Mouse (Mus musculus) hindbrain, embryonic 16.5 days (tissue): ENCODE results near the gene Spint5. TPM values are rescaled to one million over a fixed set of nuclear protein-coding genes. Genes with fewer than 3 reads are reported as not detected.

Source experiments
- ATAC-seq: fragments of 200-750 bp; cut with Nextera tagmentation; 2 replicates; pipeline ENCODE4 v1.8.0; 2017; ENCODE audit warnings: moderate TSS enrichment, moderate library complexity
- H3K27ac ChIP-seq: fragments of 300-500 bp; sonication (generic); 2 replicates; pipeline ENCODE4 v1.5.1; 2014; ENCODE audit warnings: low read depth, mild to moderate bottlenecking, control low read depth, low read length, moderate library complexity
- H3K27me3 ChIP-seq: fragments of 300-500 bp; sonication (generic); replicated peaks from 2 replicates; pipeline ENCODE4 v1.6.1; 2014; ENCODE audit warnings: low read length; ENCODE audit not compliant: control insufficient read depth, insufficient read depth
- H3K36me3 ChIP-seq: fragments of 300-500 bp; sonication (generic); 2 replicates; pipeline ENCODE4 v1.6.1; 2014; ENCODE audit warnings: mild to moderate bottlenecking, low read length, moderate library complexity, mixed read lengths; ENCODE audit not compliant: control insufficient read depth, insufficient read depth
- H3K4me1 ChIP-seq: fragments of 300-500 bp; sonication (generic); 2 replicates; pipeline ENCODE4 v1.6.1; 2014; ENCODE audit warnings: low read depth, low read length; ENCODE audit not compliant: control insufficient read depth, insufficient read depth
- H3K4me2 ChIP-seq: fragments of 300-500 bp; sonication (generic); 2 replicates; pipeline ENCODE4 v1.6.1; 2014; ENCODE audit warnings: mild to moderate bottlenecking, low read length, control low read depth, moderate library complexity
- H3K4me3 ChIP-seq: fragments of 300-500 bp; sonication (generic); 2 replicates; pipeline ENCODE4 v1.5.1; 2014; ENCODE audit warnings: mild to moderate bottlenecking, low read length, control low read depth, moderate library complexity
- H3K9ac ChIP-seq: fragments of 300-500 bp; sonication (generic); 2 replicates; pipeline ENCODE4 v1.6.1; 2014; ENCODE audit warnings: low read depth, mild to moderate bottlenecking, control low read depth, low read length, moderate library complexity
- H3K9me3 ChIP-seq: fragments of 300-500 bp; sonication (generic); 2 replicates; pipeline ENCODE4 v1.6.1; 2014; ENCODE audit warnings: mild to moderate bottlenecking, low read length, moderate library complexity; ENCODE audit not compliant: control insufficient read depth
- WGBS: fragments of 180-500 bp; shearing (Covaris S2); extraction: QIAGEN DNeasy Blood & Tissue Kit; methylation state at CpG from one replicate; pipeline ENCODE4 v1.1.7; 2014; 5-methylcytosine and 5-hydroxymethylcytosine counted together
- polyA plus RNA-seq: library from polyadenylated mRNA; unstranded; fragments of >200 nt; fragmentation: Nextera tagmentation; extraction: Ambion mirVana; gene quantifications from 2 replicates; pipeline ENCODE4 v1.2.1, GENCODE M21; 2015

Gene Spint5
- polyA plus RNA-seq, 1 experiment from 2014 or later: not detected

DNA sequence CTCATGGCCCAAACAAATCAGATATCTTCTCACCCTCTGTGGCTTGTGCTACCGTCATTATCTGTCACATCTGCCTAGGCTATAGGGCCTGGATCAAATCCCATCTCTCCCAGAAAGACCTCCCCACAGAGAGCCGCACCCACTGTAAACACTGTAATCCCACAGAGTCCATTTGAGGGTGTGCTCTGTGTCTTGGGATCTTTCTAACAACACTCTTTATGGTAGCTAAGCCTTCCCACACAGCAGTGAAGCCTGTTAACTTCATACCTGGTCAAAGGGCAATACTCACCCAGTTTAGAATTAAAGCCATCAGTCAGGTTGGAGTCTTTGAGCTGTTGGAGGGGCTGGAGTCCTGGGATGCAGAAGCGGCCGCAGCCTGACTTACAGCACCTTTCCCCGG is 16.6 kb downstream of the Spint5 start:
- no peak overlapping the region for H3K4me2 ChIP-seq
- no peak overlapping the region for H3K9ac ChIP-seq
- no peak for ATAC-seq
- no peaks in the 10 kb centered on the region for H3K4me1 ChIP-seq
- H3K27ac ChIP-seq: no peak overlapping the region
- no peaks in the 10 kb centered on the region for H3K27me3 ChIP-seq
- no peak overlapping the region for H3K4me3 ChIP-seq
- WGBS: 77% methylated on average over 5 of the region's 5 CpGs
- H3K9me3 ChIP-seq: no peaks in the 10 kb centered on the region
- no peaks in the 10 kb centered on the region for H3K36me3 ChIP-seq

DNA sequence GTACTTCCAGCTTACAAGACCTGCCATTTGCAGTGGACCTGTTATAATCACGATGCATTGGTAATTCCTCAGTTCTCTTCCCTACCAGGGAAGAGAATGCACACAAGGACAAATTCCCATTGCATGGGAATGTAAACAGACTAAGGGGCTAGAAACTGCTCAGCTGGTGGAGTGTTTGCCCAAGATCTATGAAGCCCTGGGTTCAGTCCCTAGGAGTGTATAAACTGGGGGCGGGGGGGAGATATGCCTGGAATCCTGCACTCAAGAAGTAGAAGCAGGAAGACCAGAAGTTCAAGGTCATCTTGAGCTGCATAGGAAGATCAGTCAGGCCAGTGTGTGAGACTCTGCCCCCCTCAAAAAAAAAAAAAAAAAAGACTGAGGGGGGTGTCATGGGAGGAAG is 18.2 kb downstream of the Spint5 start:
- H3K4me1 ChIP-seq: no peaks in the 10 kb centered on the region
- no peak overlapping the region for H3K4me2 ChIP-seq
- WGBS: 92% methylated on average over 2 of the region's 2 CpGs
- no peaks in the 10 kb centered on the region for H3K9me3 ChIP-seq
- H3K27ac ChIP-seq: no peak overlapping the region
- H3K36me3 ChIP-seq: no peaks in the 10 kb centered on the region
- H3K27me3 ChIP-seq: no peaks in the 10 kb centered on the region
- no peak overlapping the region for H3K9ac ChIP-seq
- no peak for ATAC-seq
- H3K4me3 ChIP-seq: no peak overlapping the region

DNA sequence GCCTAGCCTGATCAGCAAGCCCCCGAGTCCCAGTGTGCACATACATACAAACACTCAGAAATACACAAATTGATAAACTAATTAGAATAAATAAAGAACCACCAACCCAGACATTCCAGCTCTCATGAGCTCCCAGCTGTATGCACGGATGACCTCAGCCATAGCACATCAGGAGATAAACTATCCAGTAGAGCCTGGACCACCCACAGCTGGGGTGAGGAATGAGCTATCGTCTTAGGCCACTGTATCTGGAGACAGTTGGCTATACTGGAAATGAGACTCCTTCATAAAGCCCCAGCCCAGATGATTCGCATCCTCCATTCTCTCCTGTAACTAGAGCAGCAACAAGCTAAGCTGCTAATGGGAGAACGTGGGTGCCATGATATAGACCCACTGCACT is 19.7 kb downstream of the Spint5 start:
- Histone ChIP-seq H3K9me3 (no peaks in the 10 kb centered on the region), H3K9ac (no peak overlapping the region), H3K4me3 (no peak overlapping the region), H3K36me3 (no peaks in the 10 kb centered on the region), H3K4me2 (no peak overlapping the region), H3K27ac (no peak overlapping the region), H3K27me3 (no peaks in the 10 kb centered on the region), H3K4me1 (no peaks in the 10 kb centered on the region)
- WGBS: 86% methylated on average over 5 of the region's 5 CpGs
- ATAC-seq: no peak

DNA sequence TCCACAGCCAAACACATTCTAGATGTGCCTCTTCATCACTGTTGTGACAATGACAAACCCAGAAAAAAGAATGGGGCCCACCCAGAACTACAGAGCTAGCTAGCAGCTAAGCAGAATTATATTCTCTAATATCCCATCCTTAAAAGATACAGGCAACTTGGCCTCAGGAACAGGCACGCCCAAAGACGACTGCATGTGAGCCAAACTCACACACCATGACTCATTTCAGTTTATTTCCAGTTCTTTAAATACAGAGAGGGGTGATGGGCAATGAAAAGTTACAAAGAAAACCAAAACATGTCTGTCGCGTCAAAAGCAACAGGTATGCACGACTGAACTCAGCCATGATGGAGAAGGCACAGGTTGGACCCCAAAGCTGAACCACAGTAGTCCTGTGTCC is 20.3 kb downstream of the Spint5 start:
- H3K27ac ChIP-seq: no peak overlapping the region
- no peak overlapping the region for H3K9ac ChIP-seq
- H3K4me3 ChIP-seq: no peak overlapping the region
- ATAC-seq: no peak
- WGBS: 93% methylated on average over 5 of the region's 5 CpGs
- H3K27me3 ChIP-seq: no peaks in the 10 kb centered on the region
- H3K4me2 ChIP-seq: no peak overlapping the region
- H3K9me3 ChIP-seq: no peaks in the 10 kb centered on the region
- no peaks in the 10 kb centered on the region for H3K36me3 ChIP-seq
- no peaks in the 10 kb centered on the region for H3K4me1 ChIP-seq

DNA sequence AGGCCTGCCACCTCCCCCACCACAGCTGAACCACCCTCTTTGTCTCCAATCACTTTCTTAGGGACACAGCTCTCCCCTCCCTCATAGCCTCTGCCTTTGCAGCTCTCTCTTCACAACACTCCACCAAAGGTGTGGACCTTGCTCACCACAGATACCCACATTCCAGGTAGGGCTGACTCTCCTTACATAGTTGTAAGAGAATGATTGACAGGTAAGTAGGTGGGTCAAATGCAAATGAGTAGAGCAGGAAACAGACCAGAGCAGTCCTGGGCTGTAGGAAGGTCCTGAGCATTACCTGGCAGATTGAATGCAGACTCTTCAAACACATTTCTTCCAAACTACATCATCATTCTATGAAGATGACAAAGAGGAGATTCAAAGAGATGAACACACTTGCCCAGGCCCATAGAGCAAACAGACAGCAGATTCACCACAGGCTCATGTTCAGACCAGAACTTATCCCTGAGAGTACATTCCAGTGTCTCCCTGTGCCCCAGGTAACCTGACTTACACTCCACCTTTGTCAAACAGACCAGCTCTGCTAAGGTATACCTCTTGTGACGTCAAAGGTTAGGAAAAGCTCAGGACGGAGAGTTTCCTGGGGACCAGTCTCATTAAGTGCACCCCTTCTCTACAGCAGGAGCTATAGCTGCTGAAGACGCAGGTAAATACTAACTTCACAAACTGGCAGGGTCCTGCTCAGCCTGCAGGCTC is 22.4 kb downstream of the Spint5 start:
- no peaks in the 10 kb centered on the region for H3K36me3 ChIP-seq
- no peaks in the 10 kb centered on the region for H3K4me1 ChIP-seq
- no peak overlapping the region for H3K4me3 ChIP-seq
- H3K4me2 ChIP-seq: no peak overlapping the region
- no peak for ATAC-seq
- 73% methylated on average over 3 of the region's 3 CpGs for WGBS
- H3K27ac ChIP-seq: no peak overlapping the region
- no peak overlapping the region for H3K9ac ChIP-seq
- no peaks in the 10 kb centered on the region for H3K9me3 ChIP-seq
- H3K27me3 ChIP-seq: no peaks in the 10 kb centered on the region

DNA sequence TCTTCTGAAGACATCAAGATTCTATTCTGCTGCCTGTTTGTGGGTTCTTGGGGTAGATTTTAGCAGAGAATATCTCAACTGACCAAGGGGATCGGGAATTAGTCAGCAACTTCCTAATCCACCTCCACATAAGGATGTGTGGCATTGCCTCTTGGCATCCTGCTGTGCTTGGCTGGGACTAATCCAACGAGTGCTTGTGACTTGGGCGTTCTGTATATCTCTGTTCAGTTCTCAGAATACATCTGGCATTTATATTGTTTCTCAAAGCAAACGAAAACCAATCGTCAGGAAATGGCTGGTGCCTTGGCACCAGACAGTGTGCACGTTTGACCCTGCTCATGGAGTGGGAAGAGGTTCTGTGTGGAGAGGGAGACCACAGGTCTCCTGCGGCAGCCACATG is 24.8 kb downstream of the Spint5 start:
- 60% methylated on average over 7 of the region's 7 CpGs for WGBS
- Histone ChIP-seq H3K9ac (no peak overlapping the region), H3K27me3 (no peaks in the 10 kb centered on the region), H3K9me3 (no peaks in the 10 kb centered on the region), H3K36me3 (no peaks in the 10 kb centered on the region), H3K4me3 (no peak overlapping the region), H3K4me1 (peaks cover 1% of the 10 kb centered on the region), H3K27ac (no peak overlapping the region), H3K4me2 (no peak overlapping the region)
- no peak for ATAC-seq

DNA sequence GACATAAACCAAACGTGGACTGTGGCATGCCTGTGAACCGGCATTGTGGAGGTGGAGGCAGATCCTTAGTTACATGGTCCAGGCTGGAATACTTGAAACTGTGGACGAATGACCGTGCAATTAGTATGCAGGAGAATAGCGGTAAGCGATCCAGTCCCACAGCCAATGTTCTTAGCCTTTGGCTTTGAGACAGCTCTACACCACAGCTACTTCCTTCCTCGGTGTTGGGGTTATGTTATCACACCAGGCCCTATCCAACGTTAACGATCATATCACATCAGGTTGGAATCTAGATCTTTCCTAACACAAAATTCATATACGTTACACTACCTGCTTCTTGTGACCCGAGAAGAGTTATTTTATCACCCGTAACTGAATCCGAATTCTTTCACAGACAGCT is 29.9 kb downstream of the Spint5 start:
- Histone ChIP-seq H3K9ac (no peak overlapping the region; the same call in 1 of the 2 replicates), H3K27me3 (no peaks in the 10 kb centered on the region), H3K4me2 (peak overlapping the region; percentile 88), H3K9me3 (no peaks in the 10 kb centered on the region), H3K27ac (no peak overlapping the region), H3K4me1 (peaks cover 20% of the 10 kb centered on the region), H3K4me3 (peak overlapping the region; percentile 97), H3K36me3 (peaks cover 4% of the 10 kb centered on the region; the same call in 1 of the 2 replicates)
- 72% methylated on average over 13 of the region's 13 CpGs for WGBS
- ATAC-seq: no peak

DNA sequence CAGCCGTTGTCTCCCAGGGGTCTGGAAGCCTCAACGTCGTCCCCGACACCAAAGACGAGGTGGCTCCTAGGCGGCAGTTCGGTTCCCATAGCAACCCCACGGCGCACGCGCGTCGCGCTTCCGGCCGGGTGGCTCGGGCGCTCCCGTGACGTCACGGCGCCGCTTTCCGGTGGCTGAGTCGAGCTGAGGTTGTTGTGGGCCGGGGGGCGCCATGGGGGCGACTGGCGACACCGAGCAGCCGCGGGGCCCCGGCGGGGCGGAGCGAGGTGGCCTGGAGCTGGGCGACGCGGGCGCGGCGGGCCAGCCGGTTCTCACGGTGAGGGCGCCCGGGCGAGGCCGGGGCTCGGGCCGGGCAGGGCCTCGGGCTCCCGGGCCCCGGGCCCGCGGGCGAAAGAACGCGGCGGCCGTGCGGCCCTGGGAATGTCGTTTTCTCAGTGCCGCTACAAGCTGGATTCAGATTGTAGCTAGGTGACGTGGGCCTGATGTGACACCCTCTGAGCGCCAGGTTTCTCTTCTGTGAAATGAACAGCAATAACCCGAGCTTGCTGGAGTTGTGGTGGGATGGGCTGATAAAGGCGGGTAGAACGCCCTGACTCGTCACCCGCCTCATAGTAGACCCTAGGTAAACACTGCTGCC is 30.9 kb downstream of the Spint5 start, which contains the start of the genes Wfdc3 and Dnttip1:
Wfdc3 (minus strand) TSS at position 89 of the 637 bp plus-strand sequence.
Dnttip1 (plus strand) TSS at position 141 of the 637 bp plus-strand sequence.
- ATAC-seq: peak; percentile 93
- Histone ChIP-seq H3K27me3 (no peaks in the 10 kb centered on the region), H3K4me2 (peak within 1 kb of the TSS; percentile 92), H3K4me3 (peak within 1 kb of the TSS; percentile 97), H3K36me3 (peaks cover 4% of the 10 kb centered on the region; the same call in 1 of the 2 replicates), H3K4me1 (peaks cover 20% of the 10 kb centered on the region), H3K27ac (peak within 1 kb of the TSS; percentile 81), H3K9ac (peak within 1 kb of the TSS; percentile 96), H3K9me3 (no peaks in the 10 kb centered on the region)
- under 1% methylated on average over 65 of the region's 70 CpGs for WGBS

DNA sequence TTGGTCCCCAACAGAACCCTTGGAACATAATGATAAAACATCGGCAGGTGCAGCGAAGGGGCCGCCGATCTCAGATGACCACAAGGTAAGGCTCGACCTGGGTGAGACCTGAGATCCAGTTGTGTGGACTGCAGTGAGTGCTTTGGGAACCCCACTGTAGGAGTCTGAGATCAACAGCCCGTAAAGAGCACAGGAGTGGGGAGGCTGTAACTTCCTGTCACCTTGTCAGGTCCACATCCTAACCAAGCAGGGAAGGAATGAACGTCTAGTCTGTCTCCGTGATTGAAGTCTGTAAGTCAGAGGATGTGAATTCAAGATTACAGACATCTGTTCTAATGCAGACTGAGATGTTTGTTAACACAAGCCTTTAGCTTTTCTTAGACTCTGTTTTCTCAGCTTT is 31.6 kb downstream of the Spint5 start:
- ATAC-seq: no peak
- Histone ChIP-seq H3K4me2 (peak overlapping the region; percentile 92), H3K9ac (peak overlapping the region; percentile 96), H3K9me3 (no peaks in the 10 kb centered on the region), H3K36me3 (peaks cover 4% of the 10 kb centered on the region; the same call in 1 of the 2 replicates), H3K4me3 (peak overlapping the region; percentile 97), H3K27ac (no peak overlapping the region), H3K4me1 (peaks cover 20% of the 10 kb centered on the region), H3K27me3 (no peaks in the 10 kb centered on the region)
- 62% methylated on average over 8 of the region's 8 CpGs for whole genome bisulfite sequencing
